In genomic region chr1:72022631-72023030, GRCm38 (mm10) we compare ENCODE assay signal across 17 mouse cellular contexts.
"Had no signal": no experiment of that assay in that cellular context is flagged by ENCODE, and none has a peak within 500 bp of the region (broad histone marks: within the 10 kb centered on the region; RNA-seq: fewer than 3 reads in every experiment).

No protein-coding gene starts in this region.

- H3K4me2 ChIP-seq: lung, embryonic 14.5 days; midbrain, embryonic 12.5 days; neural tube, embryonic 12.5 days had no signal

- H3K27me3 ChIP-seq: midbrain, embryonic 12.5 days; neural tube, embryonic 12.5 days had no signal

- H3K9me3 ChIP-seq: midbrain, embryonic 10.5 days; midbrain, embryonic 12.5 days; neural tube, embryonic 12.5 days had no signal

- H3K4me3 ChIP-seq: midbrain, embryonic 10.5 days; midbrain, embryonic 12.5 days; neural tube, embryonic 12.5 days had no signal

- H3K4me1 ChIP-seq: midbrain, embryonic 12.5 days; neural tube, embryonic 12.5 days had no signal

- DNase-seq: lung, adult 18-20 months; lung, embryonic 14.5 days; lung, postnatal 10 days; lung, postnatal 4 days; midbrain, embryonic 14.5 days; retina, postnatal 1 day; right cerebral cortex, adult 18-20 months; right cerebral cortex, postnatal 25 days; right cerebral cortex, postnatal 4 days; spleen, adult 18-20 months; thymus, adult 18-20 months; thymus, postnatal 14 days; thymus, postnatal 36 days had no signal

- ATAC-seq: midbrain, embryonic 16.5 days had no signal

- H3K9ac ChIP-seq: lung, embryonic 14.5 days; midbrain, embryonic 12.5 days; neural tube, embryonic 12.5 days had no signal

- H3K36me3 ChIP-seq: midbrain, embryonic 10.5 days; midbrain, embryonic 12.5 days; neural tube, embryonic 12.5 days had no signal

- H3K27ac ChIP-seq: midbrain, embryonic 10.5 days; midbrain, embryonic 12.5 days; neural tube, embryonic 12.5 days had no signal
